Mouse (Mus musculus) stomach, postnatal 0 days (tissue): ENCODE measurements around the gene Gbp8.

Experiments used
- CTCF ChIP-seq: IDR thresholded peaks from 2 replicates; pipeline ENCODE4 v1.5.1; 2016; ENCODE audit warnings: antibody characterized with exemption, low read depth, mild to moderate bottlenecking, moderate library complexity
- EP300 ChIP-seq: optimal IDR thresholded peaks from 2 replicates; pipeline ENCODE3; 2016; ENCODE audit warnings: antibody characterized with exemption

- no peak for TF ChIP-seq CTCF
- TF ChIP-seq EP300: no peak
Observed at GRCm38 (mm10) chr5:104979040-104979513, 160.3 kb downstream of the Gbp8 start.
